Mouse (Mus musculus) erythroblast, embryonic 14.5 days (primary cell): ENCODE data around the gene Rbms3. TPM values are rescaled to one million over a fixed set of nuclear protein-coding genes. Genes with fewer than 3 reads are reported as not detected.
A peak's percentile ranks its signal among the peaks of the same experiment; 100 is the strongest.

Experiments
- H3K27me3 ChIP-seq: 2 replicates; pipeline ENCODE4 v1.6.1; 2012; ENCODE audit warnings: inconsistent platforms; ENCODE audit not compliant: control insufficient read depth
- H3K36me3 ChIP-seq: 2 replicates; pipeline ENCODE4 v1.6.1; 2012; ENCODE audit warnings: mild to moderate bottlenecking, inconsistent platforms; ENCODE audit not compliant: control insufficient read depth
- H3K4me1 ChIP-seq: 2 replicates; pipeline ENCODE4 v1.6.1; 2012; ENCODE audit warnings: inconsistent platforms; ENCODE audit not compliant: control insufficient read depth
- H3K4me3 ChIP-seq: replicated peaks from 2 replicates; pipeline ENCODE3; 2012; ENCODE audit warnings: moderate library complexity, mild to moderate bottlenecking, inconsistent platforms
- H3K9me3 ChIP-seq: 2 replicates; pipeline ENCODE4 v1.6.1; 2012; ENCODE audit warnings: low read length, inconsistent platforms, mixed read lengths; ENCODE audit not compliant: control insufficient read depth
- GATA1 ChIP-seq: IDR thresholded peaks from 2 replicates; pipeline ENCODE4 v1.6.1; 2012; ENCODE audit warnings: low read length, inconsistent platforms, mixed read lengths
- TAL1 ChIP-seq: IDR thresholded peaks from 3 replicates; pipeline ENCODE4 v1.6.1; 2012; ENCODE audit warnings: low read length, inconsistent platforms, mixed read lengths
- polyA plus RNA-seq: library from polyadenylated mRNA; stranded (reverse); fragments of >175 nt; gene quantifications from 2 replicates; pipeline ENCODE4 v1.2.3, GENCODE M21; 2012

The Rbms3 gene
- polyA plus RNA-seq, 1 experiment, result not detected

DNA sequence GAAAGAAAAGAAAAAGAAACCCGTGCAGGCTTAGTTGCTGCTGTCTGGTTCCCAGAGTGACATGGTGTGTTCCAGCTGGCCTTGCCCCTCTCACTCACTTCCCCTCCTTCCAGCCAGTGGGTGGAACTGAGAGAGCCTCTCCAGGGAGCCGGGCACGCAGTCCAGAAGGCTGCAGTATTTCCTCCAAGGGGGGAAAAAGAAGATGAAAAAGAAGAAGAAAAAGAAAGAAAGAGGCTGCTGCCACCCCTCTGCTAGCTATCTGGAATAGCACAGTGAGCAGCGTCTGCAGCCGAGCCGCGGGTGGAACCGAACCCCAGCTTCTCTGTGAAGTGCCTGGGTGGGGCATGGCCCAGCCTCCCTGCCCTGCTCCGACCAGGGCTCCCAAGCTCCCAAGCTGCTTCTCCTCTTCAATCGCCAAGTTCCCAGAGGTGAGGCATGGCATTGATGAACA is 377.3 kb downstream of the Rbms3 start:
- H3K9me3 ChIP-seq, result no peaks in the 10 kb centered on the region
- H3K36me3 ChIP-seq, result no peaks in the 10 kb centered on the region
- TF ChIP-seq TAL1, result no peak
- no peak for TF ChIP-seq GATA1
- H3K27me3 ChIP-seq, result peaks cover 10% of the 10 kb centered on the region
- H3K4me3 ChIP-seq, result no peak overlapping the region
- H3K4me1 ChIP-seq, result no peaks in the 10 kb centered on the region

DNA sequence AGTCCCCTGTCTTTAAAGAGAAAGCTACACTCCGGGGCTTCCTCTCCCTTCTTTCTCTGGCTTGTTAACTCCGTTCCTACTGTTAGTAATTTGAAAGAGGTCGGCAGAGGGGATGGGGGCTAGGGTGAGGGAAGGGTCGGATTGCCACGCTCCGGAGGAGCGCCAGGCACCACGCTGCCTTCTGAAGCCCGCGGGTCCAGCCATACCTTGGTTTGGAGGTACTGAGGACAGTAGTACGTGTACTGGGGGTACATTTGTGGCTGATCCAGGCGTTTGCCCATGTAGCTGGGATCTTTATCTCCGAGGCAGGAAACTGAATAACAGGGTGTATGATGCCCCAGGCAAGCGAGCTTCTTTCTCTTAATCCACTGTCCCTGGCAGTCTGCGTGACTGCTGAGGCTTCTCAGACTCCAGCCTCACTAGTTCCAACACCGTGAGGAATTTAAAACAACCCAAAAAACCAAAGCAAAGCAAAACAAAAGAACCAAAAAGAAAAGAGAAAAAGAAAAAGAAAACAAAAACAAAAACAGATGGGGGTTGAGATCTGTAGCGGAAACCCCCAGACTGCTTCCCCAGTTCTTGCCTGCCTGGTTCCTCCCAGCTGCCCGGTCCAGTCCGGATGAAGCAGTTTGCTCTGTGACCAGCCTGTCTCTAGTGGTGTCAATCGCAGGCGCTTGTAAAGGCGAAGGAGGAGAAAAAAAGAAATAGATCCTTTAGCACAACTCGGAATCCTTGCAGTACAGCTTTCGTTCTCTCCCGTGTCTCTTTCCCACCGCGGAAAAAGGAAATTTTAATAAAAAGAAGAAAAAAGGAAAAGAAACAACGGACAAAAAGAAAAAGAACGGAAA is 378.0 kb downstream of the Rbms3 start:
- Histone ChIP-seq H3K36me3 (no peaks in the 10 kb centered on the region), H3K9me3 (no peaks in the 10 kb centered on the region), H3K4me3 (peak overlapping the region; percentile 43), H3K27me3 (peaks cover 10% of the 10 kb centered on the region), H3K4me1 (no peaks in the 10 kb centered on the region)
- no peak for TF ChIP-seq GATA1
- TF ChIP-seq TAL1, result no peak

DNA sequence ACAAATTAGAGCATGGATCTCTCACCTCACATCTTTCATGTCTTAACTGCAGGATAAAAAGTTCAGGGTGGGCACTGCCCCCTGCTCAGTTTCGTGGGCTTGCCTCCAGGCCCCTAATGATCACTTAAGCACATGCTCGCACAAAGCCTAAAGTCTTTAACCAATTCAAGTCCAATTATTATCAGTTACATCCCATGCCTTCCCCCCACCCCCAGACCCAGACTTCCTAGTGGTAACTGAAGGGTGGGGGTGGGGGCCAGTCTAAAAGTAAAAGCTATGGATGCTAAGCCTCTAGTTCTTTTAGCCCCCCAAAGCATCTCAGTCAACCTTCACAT is 378.9 kb downstream of the Rbms3 start:
- Histone ChIP-seq H3K4me3 (no peak overlapping the region), H3K4me1 (no peaks in the 10 kb centered on the region), H3K36me3 (no peaks in the 10 kb centered on the region), H3K27me3 (peaks cover 10% of the 10 kb centered on the region), H3K9me3 (no peaks in the 10 kb centered on the region; the same call in 1 of the 2 replicates)
- TF ChIP-seq GATA1 (no peak), TAL1 (no peak)

DNA sequence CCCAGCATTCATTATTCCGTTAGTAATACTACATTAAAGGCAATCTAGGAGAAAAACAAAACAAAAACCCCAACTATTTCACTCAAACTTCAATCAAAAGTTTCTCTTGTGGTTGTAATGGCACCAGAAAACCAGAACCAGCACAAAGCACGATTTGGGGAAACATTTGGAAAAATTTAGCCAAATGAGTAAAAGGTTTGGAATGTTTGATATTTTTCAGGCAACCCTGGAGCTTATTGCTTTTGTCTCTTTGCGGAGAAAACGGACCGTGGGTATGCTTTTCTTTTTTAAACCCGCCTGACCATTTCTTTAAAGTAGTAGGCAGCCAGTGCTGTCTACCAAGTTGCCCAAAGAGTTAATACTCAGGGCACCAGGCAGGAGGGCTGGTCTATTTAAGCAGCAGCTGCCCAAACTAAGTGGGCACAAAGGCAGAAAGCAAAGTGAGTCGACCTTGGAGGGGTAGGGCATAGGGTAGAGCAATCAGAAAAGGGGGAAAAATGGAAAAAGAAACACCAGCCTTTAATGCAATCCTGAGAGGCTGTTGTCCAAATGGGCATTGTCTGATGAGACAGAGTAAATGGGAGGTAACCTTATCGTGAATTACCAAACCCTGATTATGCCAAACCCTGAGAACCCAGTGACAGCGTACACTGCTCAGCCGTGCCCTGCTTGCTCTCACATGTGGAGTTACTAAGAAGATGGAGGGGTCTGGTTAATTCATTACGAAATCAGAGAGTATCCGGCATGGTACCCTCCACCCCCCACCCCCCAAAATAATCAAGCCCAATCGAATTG is 379.5 kb downstream of the Rbms3 start:
- TF ChIP-seq TAL1, result no peak
- Histone ChIP-seq H3K36me3 (no peaks in the 10 kb centered on the region), H3K4me1 (no peaks in the 10 kb centered on the region), H3K27me3 (peaks cover 10% of the 10 kb centered on the region), H3K9me3 (no peaks in the 10 kb centered on the region; the same call in 1 of the 2 replicates), H3K4me3 (no peak overlapping the region)

DNA sequence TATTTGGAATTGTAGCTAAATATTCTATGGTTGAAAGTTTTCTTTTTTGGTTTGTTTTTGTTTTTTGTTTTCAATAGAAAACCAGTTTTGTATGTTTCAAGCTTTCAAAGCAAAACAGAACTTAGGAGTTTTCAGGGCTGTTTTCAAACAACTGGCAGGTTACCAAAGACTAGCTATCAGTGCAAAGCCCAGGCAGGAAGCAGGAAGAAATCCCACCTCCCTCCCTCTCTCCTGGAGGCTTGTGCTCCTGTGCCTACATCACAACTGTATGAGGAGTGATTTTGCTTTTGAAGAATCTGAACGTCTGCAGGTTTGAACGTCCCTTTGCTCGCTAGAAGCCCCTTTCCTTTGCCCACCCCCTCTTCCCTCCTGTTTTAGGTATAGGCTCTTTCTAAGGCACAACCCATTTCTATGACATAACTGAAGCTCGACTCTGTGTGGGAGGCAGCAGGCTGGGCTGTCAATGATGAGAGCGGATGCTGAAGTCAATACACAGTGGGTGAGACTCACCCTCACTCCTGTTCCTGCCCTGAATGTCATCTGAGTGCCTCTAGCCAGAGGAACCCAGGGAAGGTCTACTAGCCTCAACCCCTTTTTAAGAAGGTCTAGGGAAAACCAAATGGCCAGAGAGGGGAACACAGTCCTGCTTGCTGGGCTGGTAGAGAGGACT is 382.3 kb downstream of the Rbms3 start:
- Histone ChIP-seq H3K27me3 (peaks cover 7% of the 10 kb centered on the region), H3K4me3 (no peak overlapping the region), H3K36me3 (no peaks in the 10 kb centered on the region), H3K9me3 (no peaks in the 10 kb centered on the region; the same call in 1 of the 2 replicates), H3K4me1 (no peaks in the 10 kb centered on the region)
- no peak for TF ChIP-seq TAL1

DNA sequence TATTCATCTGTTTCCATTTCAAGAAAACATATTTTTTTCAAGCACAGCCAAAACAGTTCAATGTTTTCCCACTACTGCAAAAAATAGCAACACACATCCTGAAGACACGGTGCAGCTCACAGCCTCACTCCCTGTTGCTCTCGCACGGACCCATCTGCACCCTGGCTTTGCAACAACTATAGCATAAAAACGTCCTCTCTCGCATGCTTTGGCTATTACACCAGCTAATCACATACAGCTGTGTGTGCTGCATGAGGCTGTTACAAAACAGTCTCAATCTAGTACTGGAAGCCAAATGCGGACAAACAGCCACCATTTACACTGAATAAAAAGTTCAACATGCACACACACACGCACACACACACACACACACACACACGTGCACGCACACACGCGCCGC is 383.5 kb downstream of the Rbms3 start:
- no peak overlapping the region for H3K4me3 ChIP-seq
- H3K36me3 ChIP-seq, result no peaks in the 10 kb centered on the region
- TF ChIP-seq GATA1 (no peak), TAL1 (no peak)
- H3K9me3 ChIP-seq, result peaks cover 4% of the 10 kb centered on the region
- no peaks in the 10 kb centered on the region; the same call in 1 of the 2 replicates for H3K27me3 ChIP-seq
- H3K4me1 ChIP-seq, result no peaks in the 10 kb centered on the region

DNA sequence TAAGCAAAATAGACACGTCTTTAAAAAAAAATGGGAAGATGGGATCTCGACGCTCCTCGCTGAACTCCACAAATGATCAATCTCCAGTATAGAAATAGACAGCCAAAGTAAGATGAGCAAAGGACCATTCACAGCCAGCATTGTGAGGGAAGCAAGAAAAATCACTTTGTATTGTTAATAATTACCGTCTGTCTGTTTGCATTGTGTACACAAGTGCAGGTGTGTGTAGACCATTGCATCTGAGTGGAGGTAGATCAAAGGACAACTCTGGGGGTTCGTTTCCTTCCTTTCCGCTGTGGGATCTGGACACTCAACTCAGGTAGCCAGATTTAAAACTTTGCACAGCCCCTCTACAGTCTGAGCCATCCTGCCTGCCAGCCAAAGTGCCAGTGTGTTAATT is 386.3 kb downstream of the Rbms3 start:
- Histone ChIP-seq H3K27me3 (no peaks in the 10 kb centered on the region), H3K9me3 (peaks cover 12% of the 10 kb centered on the region), H3K4me1 (no peaks in the 10 kb centered on the region), H3K36me3 (no peaks in the 10 kb centered on the region), H3K4me3 (no peak overlapping the region)
- TF ChIP-seq GATA1 (no peak), TAL1 (no peak)

DNA sequence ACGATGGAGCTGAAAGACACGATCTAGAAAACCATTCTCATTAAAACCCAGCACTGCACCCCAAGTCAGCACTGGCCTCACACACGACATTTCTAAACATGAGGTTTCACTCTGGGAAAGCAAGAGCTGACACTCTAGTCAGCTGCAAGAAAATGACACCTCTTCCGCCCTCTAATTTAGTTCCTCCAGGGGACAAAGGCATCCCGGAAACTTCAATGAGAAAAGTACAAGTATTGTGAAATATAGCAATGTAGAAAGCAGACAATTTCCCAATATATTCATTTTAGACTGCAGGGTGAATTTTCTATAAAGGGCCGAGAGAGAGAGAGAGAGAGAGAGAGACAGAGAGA is 395.0 kb downstream of the Rbms3 start:
- Histone ChIP-seq H3K4me3 (no peak overlapping the region), H3K4me1 (no peaks in the 10 kb centered on the region), H3K27me3 (no peaks in the 10 kb centered on the region), H3K36me3 (no peaks in the 10 kb centered on the region), H3K9me3 (peaks cover 14% of the 10 kb centered on the region)
- TF ChIP-seq TAL1, result no peak
- TF ChIP-seq GATA1, result no peak
